Mouse (Mus musculus) bone marrow macrophage, adult 2 months (primary cell): ENCODE measurements around the gene Alg9.

Experiments used
- CTCF ChIP-seq: IDR thresholded peaks from 2 replicates; pipeline ENCODE4 v1.5.1; 2012; ENCODE audit warnings: low read depth, mild to moderate bottlenecking, low read length, moderate library complexity
- POLR2A ChIP-seq: IDR thresholded peaks from 2 replicates; pipeline ENCODE4 v1.6.1; 2012; ENCODE audit warnings: mild to moderate bottlenecking, low read depth, low read length, borderline replicate concordance

DNA sequence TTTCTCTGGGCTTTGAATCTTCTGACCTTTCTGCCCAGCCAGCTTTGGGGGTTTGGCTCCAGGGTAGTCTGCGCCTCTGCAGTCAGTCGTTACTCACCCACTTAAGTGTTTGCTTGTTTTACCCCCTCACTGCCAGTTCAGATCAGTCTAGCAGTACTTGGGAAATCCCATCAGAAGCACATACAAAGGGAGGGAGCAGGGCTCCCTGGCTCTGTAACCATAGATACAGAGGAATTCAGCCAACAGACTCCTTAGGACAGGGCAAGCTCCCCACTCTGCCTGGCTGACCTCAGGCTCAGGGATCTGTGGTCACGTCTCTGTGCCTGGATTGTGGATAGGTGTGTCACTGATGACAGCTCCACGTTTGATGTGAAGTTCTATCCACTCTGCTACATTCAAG is 112.5 kb downstream of the Alg9 start:
- TF ChIP-seq CTCF (no peak), POLR2A (no peak)
